Mouse (Mus musculus): ENCODE data around the gene Lrrc27.

Lrrc27 gene

GRCm38 (mm10) chr7:139272639-139273396 lies 60.0 kb downstream of the Lrrc27 start:
- DNase-seq (ENCODE audit: low read depth, low spot score): no peak

GRCm38 (mm10) chr7:139273397-139273719 lies 60.6 kb downstream of the Lrrc27 start:
- no peak for DNase-seq (ENCODE audit: low read depth, low spot score)

- DNase-seq (ENCODE audit: low read depth, low spot score): no peak
Observed at GRCm38 (mm10) chr7:139275586-139275985, 62.8 kb downstream of the Lrrc27 start.

- no peak for DNase-seq (ENCODE audit: low read depth, low spot score)
Observed at GRCm38 (mm10) chr7:139276150-139276549, 63.4 kb downstream of the Lrrc27 start.

GRCm38 (mm10) chr7:139277536-139277935 lies 64.7 kb downstream of the Lrrc27 start:
- no peak for DNase-seq (ENCODE audit: low read depth, low spot score)

- no peak for DNase-seq (ENCODE audit: low read depth, low spot score)
Observed at GRCm38 (mm10) chr7:139279571-139279970, 66.8 kb downstream of the Lrrc27 start.

GRCm38 (mm10) chr7:139280044-139280443 lies 67.3 kb downstream of the Lrrc27 start:
- no peak for DNase-seq (ENCODE audit: low read depth, low spot score)

GRCm38 (mm10) chr7:139281195-139281594 lies 68.4 kb downstream of the Lrrc27 start:
- peak; percentile 70 for DNase-seq (ENCODE audit: low read depth, low spot score)

GRCm38 (mm10) chr7:139282037-139282436 lies 69.2 kb downstream of the Lrrc27 start:
- DNase-seq (ENCODE audit: low read depth, low spot score): no peak

GRCm38 (mm10) chr7:139285295-139285943 lies 72.6 kb downstream of the Lrrc27 start:
- peak; percentile 33 for DNase-seq (ENCODE audit: low read depth, low spot score)

- DNase-seq (ENCODE audit: low read depth, low spot score): no peak
Observed at GRCm38 (mm10) chr7:139288540-139288939, 75.8 kb downstream of the Lrrc27 start.

All from R1 (cell line).